Comparison of ENCODE assay signal across 30 mouse cellular contexts in the genomic region with DNA sequence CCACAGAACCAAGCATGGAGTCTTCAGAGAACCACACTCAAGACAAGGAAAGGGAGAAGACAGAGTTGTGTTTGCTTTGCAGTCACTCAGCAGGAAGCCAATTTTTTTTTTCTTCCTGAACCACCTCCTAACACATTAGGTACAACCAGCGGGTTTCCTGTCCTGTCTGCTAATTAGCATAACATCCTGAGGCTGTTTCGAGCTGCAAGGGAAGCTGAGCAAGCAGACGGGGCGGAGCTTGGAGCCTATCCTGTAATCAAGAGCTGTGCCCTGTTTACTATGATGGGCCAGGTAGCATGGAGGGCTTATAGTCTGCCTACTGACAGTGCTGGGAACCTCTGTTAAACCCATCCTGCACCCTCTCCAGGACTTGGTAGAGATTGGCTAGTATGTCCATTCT. TPM values are rescaled to one million over a fixed set of nuclear protein-coding genes. Genes with fewer than 3 reads are reported as not detected.
A peak's percentile ranks its signal among the peaks of the same experiment; 100 is the strongest.
DNase-seq lines count a peak whose midpoint lies in the region; ATAC-seq lines count a peak whose summit lies in the region.
"Had no signal": no experiment of that assay in that cellular context is flagged by ENCODE, and none has a peak within 500 bp of the region (broad histone marks: within the 10 kb centered on the region; RNA-seq: fewer than 3 reads in every experiment).

No protein-coding gene starts in this region.

- WGBS in kidney, embryonic 14.5 days: 84% methylated on average over 4 of the region's 4 CpGs
- WGBS in forebrain, embryonic 15.5 days: 79% methylated on average over 4 of the region's 4 CpGs

- no peaks in the 10 kb centered on the region for H3K9me3 ChIP-seq in kidney, embryonic 14.5 days (ENCODE audit: control insufficient read depth, low read length)
- H3K9me3 ChIP-seq in forebrain, embryonic 15.5 days: no peaks in the 10 kb centered on the region
- H3K9me3 ChIP-seq: heart, embryonic 12.5 days; limb, embryonic 13.5 days; lung, embryonic 15.5 days; megakaryocyte, embryonic 14.5 days; midbrain, embryonic 12.5 days had no signal

- no peak overlapping the region for H3K4me3 ChIP-seq in kidney, embryonic 14.5 days (ENCODE audit: low read length)
- no peak overlapping the region for H3K4me3 ChIP-seq in forebrain, embryonic 15.5 days
- H3K4me3 ChIP-seq: gastrocnemius, adult 2 months; heart, embryonic 12.5 days; limb, embryonic 13.5 days; lung, embryonic 15.5 days; megakaryocyte, embryonic 14.5 days; midbrain, embryonic 12.5 days; myocyte had no signal

- H3K36me3 ChIP-seq in kidney, embryonic 14.5 days (ENCODE audit: control insufficient read depth, insufficient read depth, low read length): no peaks in the 10 kb centered on the region
- no peaks in the 10 kb centered on the region for H3K36me3 ChIP-seq in forebrain, embryonic 15.5 days
- H3K36me3 ChIP-seq: heart, embryonic 12.5 days; lung, embryonic 15.5 days; midbrain, embryonic 12.5 days had no signal

- no peak overlapping the region for H3K27ac ChIP-seq in kidney, embryonic 14.5 days (ENCODE audit: low read depth, low read length)
- no peak overlapping the region for H3K27ac ChIP-seq in forebrain, embryonic 15.5 days (replicated peaks)
- H3K27ac ChIP-seq: gastrocnemius, adult 2 months; hindbrain, embryonic 14.5 days; limb, embryonic 13.5 days; lung, embryonic 15.5 days; midbrain, embryonic 12.5 days had no signal

- DNase-seq in kidney, postnatal 10 days: peak; percentile 43
- peak; percentile 75 for DNase-seq in CD4-positive helper T cell, adult 2 months (ENCODE audit: low read depth, low spot score)
- peak; percentile 35 for DNase-seq in yolk sac, embryonic 10.5 days (ENCODE audit: low spot score)
- no peak for DNase-seq in natural killer cell, adult 2 months (ENCODE audit: low spot score in 2 of 2)
- DNase-seq: adrenal gland, postnatal 14 days; cerebellum, adult 11 months; cerebellum, adult 9-10 months; cerebellum, postnatal 36 days; gastrocnemius, adult 2 months; gastrocnemius, postnatal 36 days; heart, adult 18-20 months; kidney, postnatal 4 days; layer of hippocampus, postnatal 36 days; retina, postnatal 1 day; right cerebral cortex, postnatal 14 days had no signal

- no peak overlapping the region for H3K9ac ChIP-seq in kidney, embryonic 14.5 days (ENCODE audit: low read depth, low read length)
- H3K9ac ChIP-seq in forebrain, embryonic 15.5 days (replicated peaks): no peak overlapping the region
- H3K9ac ChIP-seq: heart, embryonic 12.5 days; hindbrain, embryonic 14.5 days; limb, embryonic 13.5 days; lung, embryonic 15.5 days; midbrain, embryonic 12.5 days had no signal

- peaks cover 36% of the 10 kb centered on the region for H3K4me1 ChIP-seq in kidney, embryonic 14.5 days (ENCODE audit: control insufficient read depth, insufficient read depth, low read length)
- H3K4me1 ChIP-seq in forebrain, embryonic 15.5 days: no peaks in the 10 kb centered on the region
- H3K4me1 ChIP-seq: lung, embryonic 15.5 days had no signal

- no peak overlapping the region for H3K4me2 ChIP-seq in kidney, embryonic 14.5 days (replicated peaks; ENCODE audit: low read depth, low read length)
- no peak overlapping the region for H3K4me2 ChIP-seq in forebrain, embryonic 15.5 days (replicated peaks)
- H3K4me2 ChIP-seq: heart, embryonic 12.5 days; hindbrain, embryonic 14.5 days; limb, embryonic 13.5 days; liver, embryonic 11.5 days; lung, embryonic 15.5 days; midbrain, embryonic 12.5 days had no signal

- no peak for ATAC-seq in kidney, embryonic 14.5 days (ENCODE audit: low FRiP score, low TSS enrichment)
- ATAC-seq in activated CD4-positive, CD25-positive, alpha-beta regulatory T cell, adult 4 months: peak; percentile 84
- ATAC-seq in forebrain, embryonic 15.5 days (replicated peaks): no peak
- ATAC-seq: forebrain, embryonic 14.5 days had no signal

- H3K27me3 ChIP-seq in kidney, embryonic 14.5 days (ENCODE audit: control insufficient read depth, insufficient read depth, low read length): no peaks in the 10 kb centered on the region
- no peaks in the 10 kb centered on the region for H3K27me3 ChIP-seq in forebrain, embryonic 15.5 days
- H3K27me3 ChIP-seq: CH12.LX; heart, embryonic 12.5 days; limb, embryonic 13.5 days; lung, embryonic 15.5 days had no signal

RNA-seq across cellular contexts. Expression of a gene that starts 13.8 kb away (rescaled TPM):
- 49.3 and 54.2 TPM in 2 replicates for polyA plus RNA-seq in kidney, embryonic 14.5 days (2014; fragmentation: Nextera tagmentation; extraction: Ambion mirVana)
- polyA plus RNA-seq in activated CD4-positive, CD25-positive, alpha-beta regulatory T cell, adult 4 months (2017; shearing (Covaris generic)): 10 to 100 TPM; 11.5 to 17.0 TPM
- 8.4 and 9.5 TPM in 2 replicates for polyA plus RNA-seq in forebrain, embryonic 15.5 days (2015; fragmentation: Nextera tagmentation; extraction: Ambion mirVana)
- polyA plus RNA-seq: myocyte had no signal

RNA-seq across cellular contexts. Expression of a gene that starts 51.2 kb away (rescaled TPM):
- 0.17 and 0.34 TPM in 2 replicates for polyA plus RNA-seq in kidney, embryonic 14.5 days (2014; fragmentation: Nextera tagmentation; extraction: Ambion mirVana)
- polyA plus RNA-seq in activated CD4-positive, CD25-positive, alpha-beta regulatory T cell, adult 4 months (2017; shearing (Covaris generic)): 1 to 10 TPM; 3.5 to 5.2 TPM
- 0.46 and 0.97 TPM in 2 replicates for polyA plus RNA-seq in forebrain, embryonic 15.5 days (2015; fragmentation: Nextera tagmentation; extraction: Ambion mirVana)
- polyA plus RNA-seq: intestine, embryonic 14.5 days; liver, embryonic 11.5 days; liver, embryonic 16.5 days; myocyte had no signal

Comparison
In these comparisons a context has a peak if more than half of its experiments do, and no peak if none do; other contexts are left out.
1. DNase-seq: peak in kidney, postnatal 10 days (single experiment), CD4-positive helper T cell, adult 2 months (single experiment) and yolk sac, embryonic 10.5 days (single experiment); none in natural killer cell, adult 2 months (0 of 2).